Mouse (Mus musculus) heart, adult 8-10 months (tissue): ENCODE results near the gene Atp11b. TPM values are rescaled to one million over a fixed set of nuclear protein-coding genes. Genes with fewer than 3 reads are reported as not detected.

Source experiments
- DNase-seq: peaks from one replicate; pipeline ENCODE4 v3.0.0; 2022; ENCODE audit warnings: low spot score
- total RNA-seq, 4 experiments: library from RNA; stranded (reverse); gene quantifications; 2 replicates each; pipeline ENCODE4 v1.2.4; 2022

The Atp11b gene
- total RNA-seq, result 10 to 100 TPM; 20.4 to 26.0 (median 20.6) TPM

- DNase-seq, result peak; percentile 53
These were observed at the start of gene Atp11b for GRCm38 (mm10) chr3:35753825-35754767. Gene Atp11b (plus strand): TSS chr3:35754106.

GRCm38 (mm10) chr3:35704328-35704613, 49.6 kb upstream of the Atp11b start:
- no peak for DNase-seq

GRCm38 (mm10) chr3:35719531-35720205, 34.2 kb upstream of the Atp11b start:
- DNase-seq, result no peak

- DNase-seq, result no peak
These were observed 33.1 kb upstream of the Atp11b start for GRCm38 (mm10) chr3:35720801-35721200.

GRCm38 (mm10) chr3:35721818-35722446, 32.0 kb upstream of the Atp11b start:
- no peak for DNase-seq

- DNase-seq, result no peak
These were observed 31.1 kb upstream of the Atp11b start for GRCm38 (mm10) chr3:35722811-35723210.

GRCm38 (mm10) chr3:35723586-35724322, 30.2 kb upstream of the Atp11b start:
- no peak for DNase-seq

- DNase-seq, result no peak
These were observed 28.8 kb upstream of the Atp11b start for GRCm38 (mm10) chr3:35725096-35725495.

- DNase-seq, result no peak
These were observed 27.0 kb upstream of the Atp11b start for GRCm38 (mm10) chr3:35726936-35727335.

- no peak for DNase-seq
These were observed 24.4 kb upstream of the Atp11b start for GRCm38 (mm10) chr3:35729490-35729889.

- DNase-seq, result no peak
These were observed 21.7 kb upstream of the Atp11b start for GRCm38 (mm10) chr3:35731981-35732777.

- DNase-seq, result no peak
These were observed 21.1 kb upstream of the Atp11b start for GRCm38 (mm10) chr3:35732778-35733147.

- no peak for DNase-seq
These were observed 19.4 kb upstream of the Atp11b start for GRCm38 (mm10) chr3:35734509-35734908.

- DNase-seq, result no peak
These were observed 15.8 kb upstream of the Atp11b start for GRCm38 (mm10) chr3:35738071-35738470.

- no peak for DNase-seq
These were observed 8.9 kb upstream of the Atp11b start for GRCm38 (mm10) chr3:35745010-35745409.

GRCm38 (mm10) chr3:35746840-35747456, 7.0 kb upstream of the Atp11b start:
- no peak for DNase-seq

- DNase-seq, result no peak
These were observed 3.6 kb upstream of the Atp11b start for GRCm38 (mm10) chr3:35750286-35750685.

GRCm38 (mm10) chr3:35751724-35752123, 2.2 kb upstream of the Atp11b start:
- DNase-seq, result no peak

GRCm38 (mm10) chr3:35762735-35763134, 8.8 kb downstream of the Atp11b start:
- no peak for DNase-seq
